Mouse (Mus musculus) kidney, adult 8-10 months (tissue): ENCODE measurements around the gene Ap1g1.

Experiments used
- DNase-seq, 2 experiments: peaks; one replicate each; pipeline ENCODE4 v3.0.0; 2022

Ap1g1 gene

DNA sequence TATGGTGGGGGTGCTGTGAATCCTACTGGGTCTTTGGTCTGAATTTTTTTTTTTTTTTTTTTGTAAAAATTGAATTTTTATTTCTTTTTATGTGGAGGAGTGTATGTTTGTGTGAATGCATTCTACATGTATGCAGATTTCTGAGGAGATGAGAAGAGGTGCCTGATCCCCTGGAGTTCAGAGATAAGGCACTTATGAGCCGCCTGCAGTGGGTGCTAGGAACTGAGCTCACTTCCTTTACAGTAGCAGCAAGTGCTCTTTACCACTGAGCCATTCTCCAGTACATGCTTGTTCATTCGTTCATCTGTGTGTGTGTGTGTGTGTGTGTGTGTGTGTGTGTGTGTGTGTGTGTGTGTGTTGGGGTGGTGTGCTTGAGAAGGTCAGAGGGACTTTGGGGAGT lies 12.6 kb downstream of the Ap1g1 start:
- DNase-seq: no peak

GRCm38 (mm10) chr8:109795166-109795565 lies 16.8 kb downstream of the Ap1g1 start:
- no peak for DNase-seq

DNA sequence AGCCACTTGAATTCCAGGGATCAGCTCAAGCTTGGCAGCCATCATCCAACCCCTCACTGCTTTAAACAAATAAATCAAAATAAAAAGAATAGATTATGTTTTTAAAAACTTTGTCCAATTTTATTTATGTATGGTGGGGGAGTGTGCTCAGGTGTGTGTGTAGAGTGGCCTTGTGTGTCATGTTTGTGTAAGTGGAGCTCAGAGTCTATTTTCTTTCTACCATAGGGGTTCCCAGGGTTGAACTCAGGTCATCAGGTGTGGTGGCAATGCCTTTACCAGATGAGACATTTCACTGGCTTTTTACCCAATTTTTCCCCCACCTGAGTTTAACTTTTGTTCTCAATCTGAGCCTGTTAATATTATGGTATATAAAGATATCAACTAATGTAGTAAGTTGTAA lies 20.4 kb downstream of the Ap1g1 start:
- DNase-seq: no peak

GRCm38 (mm10) chr8:109799245-109799644 lies 20.9 kb downstream of the Ap1g1 start:
- DNase-seq: no peak

DNA sequence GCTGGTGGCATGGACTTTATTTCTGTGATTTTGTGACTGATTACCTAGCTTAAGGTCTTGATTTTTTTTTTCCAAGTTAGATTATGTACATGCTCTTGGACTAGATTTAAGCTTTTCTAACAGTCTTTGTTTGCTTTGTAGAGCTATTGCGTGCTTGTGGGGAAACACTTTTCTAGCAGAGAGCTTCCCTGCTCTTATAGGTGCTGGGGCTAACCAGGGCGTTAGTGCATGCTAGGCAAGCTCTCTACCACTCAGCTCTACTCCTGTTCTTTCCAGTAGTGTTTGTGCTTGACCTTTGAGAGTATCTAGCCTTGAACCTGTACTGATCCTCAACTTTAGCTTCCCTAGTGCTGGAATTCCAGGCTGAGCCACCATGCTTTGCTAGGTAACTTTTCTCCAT lies 22.0 kb downstream of the Ap1g1 start:
- no peak for DNase-seq

DNA sequence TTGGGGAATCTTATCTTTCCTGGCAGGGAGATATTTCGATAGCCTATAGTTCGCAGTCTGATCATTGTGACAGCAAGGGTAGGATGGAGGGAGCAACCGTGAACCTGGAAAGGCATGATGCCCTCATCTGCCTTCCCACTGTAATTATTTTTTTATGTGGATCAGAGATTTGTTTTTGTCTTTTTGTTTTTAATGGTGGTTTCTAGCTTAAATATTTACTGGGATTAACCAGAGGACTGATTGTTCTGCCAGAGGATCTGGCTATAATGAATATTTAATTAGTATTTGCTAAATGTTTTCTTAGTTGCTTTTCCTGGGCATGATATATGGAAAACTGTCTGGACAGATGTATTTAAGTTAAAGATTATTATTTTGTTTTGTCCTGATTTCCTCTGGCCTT lies 24.9 kb downstream of the Ap1g1 start:
- peak in 1 of 2 experiments; percentile 48 for DNase-seq

DNA sequence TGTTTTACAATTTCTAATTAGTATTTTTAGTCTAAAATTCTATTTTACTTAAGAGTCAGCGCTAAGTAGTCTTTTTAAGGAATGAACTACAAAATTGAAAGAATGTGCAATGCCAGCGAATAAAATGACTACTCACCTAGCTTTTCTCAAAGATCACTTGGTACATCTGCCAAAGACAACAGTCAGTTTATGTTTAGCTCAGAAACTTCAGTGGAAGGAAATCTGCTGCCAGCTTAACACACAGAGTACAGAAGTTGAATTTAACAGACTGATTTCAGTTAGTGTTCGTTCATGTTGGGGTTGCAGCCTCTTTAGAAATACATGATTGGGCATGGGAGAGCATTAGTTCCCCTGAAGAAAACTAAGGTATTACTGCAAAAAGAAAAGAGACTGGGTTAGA lies 25.4 kb downstream of the Ap1g1 start:
- peak in 1 of 2 experiments; percentile 78 for DNase-seq

DNA sequence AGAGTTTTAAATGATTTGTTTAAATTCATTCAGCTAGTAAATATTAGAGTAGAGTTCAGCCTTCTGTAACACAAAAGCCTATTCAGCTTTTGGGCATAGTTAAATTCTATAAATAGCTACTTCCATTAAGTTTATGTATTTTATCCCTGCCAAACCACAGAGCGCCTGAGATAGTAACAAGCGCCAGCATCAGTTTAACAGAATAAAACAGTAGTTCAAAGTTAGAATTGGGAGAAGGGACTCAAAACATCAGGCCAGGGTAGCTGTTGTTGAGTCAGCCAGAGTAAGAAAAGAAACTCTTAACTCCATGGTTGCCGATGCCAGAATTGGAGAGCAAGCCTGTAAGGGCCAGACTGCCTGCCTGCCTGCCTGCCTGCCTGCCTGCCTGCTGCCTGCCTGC lies 28.2 kb downstream of the Ap1g1 start:
- no peak for DNase-seq

DNA sequence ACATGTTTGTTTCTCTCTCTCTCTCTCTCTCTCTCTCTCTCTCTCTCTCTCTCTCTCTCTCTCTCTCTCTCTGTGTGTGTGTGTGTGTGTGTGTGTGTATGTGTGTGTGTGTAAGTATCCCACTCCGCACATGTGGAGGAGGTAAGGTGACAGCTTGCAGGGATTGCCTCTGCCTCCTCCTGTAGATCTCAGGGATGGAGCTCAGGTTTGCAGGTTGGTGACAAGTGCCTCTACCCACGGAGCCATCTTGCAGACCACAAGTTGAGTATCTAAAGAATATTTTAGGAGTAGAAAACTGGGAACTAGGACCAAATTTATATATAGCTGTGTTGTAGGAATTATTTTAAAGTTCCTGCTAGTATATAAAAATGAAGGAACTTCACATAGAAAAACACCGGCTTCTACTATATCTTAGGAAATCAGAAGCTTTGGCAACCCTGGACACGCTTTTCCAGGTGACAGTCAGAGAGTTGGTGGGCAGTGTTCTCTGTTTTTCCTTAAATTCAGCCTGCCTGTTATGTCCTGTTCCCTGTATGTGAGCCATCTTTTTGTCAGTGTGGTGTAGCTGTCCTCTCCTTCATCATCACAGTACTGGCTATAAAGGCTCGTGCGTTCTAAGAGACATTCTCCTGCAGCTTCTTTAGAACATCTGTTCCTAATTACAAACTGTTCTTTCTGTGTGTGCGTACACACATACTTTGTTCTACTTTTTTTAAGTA lies 29.2 kb downstream of the Ap1g1 start:
- DNase-seq: no peak

GRCm38 (mm10) chr8:109808120-109808447 lies 29.7 kb downstream of the Ap1g1 start:
- no peak for DNase-seq

GRCm38 (mm10) chr8:109810434-109810833 lies 32.1 kb downstream of the Ap1g1 start:
- no peak for DNase-seq

GRCm38 (mm10) chr8:109815268-109815667 lies 36.9 kb downstream of the Ap1g1 start:
- DNase-seq: no peak

DNA sequence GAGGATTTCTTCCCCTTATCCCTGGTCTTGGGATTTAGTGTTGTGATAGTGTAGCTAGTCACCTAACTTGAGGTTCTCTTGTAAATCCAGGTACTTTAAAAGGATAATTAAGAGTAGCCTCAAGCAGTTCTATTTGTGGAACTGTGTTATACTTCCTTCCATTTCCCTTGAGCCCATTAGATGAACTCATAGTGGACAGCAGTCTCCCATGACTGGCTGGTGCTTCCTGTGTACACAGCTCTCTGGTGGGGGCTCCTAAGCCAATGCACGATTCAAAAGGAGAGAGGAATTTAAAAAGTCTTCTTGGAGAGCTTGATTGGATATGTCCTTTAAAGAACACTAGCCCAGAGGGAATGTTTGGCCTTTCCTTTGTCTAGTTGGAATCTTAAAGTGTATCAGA lies 39.6 kb downstream of the Ap1g1 start:
- DNase-seq: no peak

DNA sequence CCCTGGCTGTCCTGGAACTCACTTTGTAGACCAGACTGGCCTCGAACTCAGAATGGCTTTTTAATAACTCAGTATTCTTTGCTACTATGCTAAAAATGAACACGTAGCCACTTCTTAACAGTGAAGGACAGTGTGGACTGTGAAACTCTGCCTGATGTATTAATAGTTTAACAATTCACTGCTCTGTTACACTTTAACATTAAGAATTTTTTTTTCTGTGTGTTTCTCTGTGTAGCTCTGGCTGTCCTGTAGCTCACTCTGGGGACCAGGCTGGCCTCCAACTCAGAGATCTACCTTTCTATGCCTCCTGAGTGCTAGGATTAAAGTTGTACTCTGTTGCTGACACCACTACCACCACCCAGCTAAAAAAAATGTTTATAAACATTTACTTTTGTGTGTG lies 45.2 kb downstream of the Ap1g1 start:
- DNase-seq: peak; percentile 55 to 74

DNA sequence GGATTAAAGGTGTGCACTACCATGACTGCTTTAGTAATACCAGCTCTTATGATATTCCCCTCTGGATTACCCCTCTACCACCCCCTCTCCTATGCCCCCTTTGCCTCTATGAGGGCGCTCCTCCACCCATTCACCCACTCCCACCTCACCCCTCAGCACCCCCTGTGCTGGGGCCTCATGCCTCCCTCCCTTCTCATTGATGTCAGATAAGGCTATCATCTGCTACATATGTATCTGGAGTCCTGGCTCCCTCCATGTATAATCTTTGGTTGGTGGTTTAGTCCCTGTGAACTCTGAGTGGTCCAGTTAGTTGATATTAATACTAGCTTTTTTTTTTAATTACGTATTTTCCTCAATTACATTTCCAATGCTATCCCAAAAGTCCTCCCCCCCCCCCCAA lies 61.5 kb downstream of the Ap1g1 start:
- no peak for DNase-seq

GRCm38 (mm10) chr8:109842468-109842867 lies 64.1 kb downstream of the Ap1g1 start:
- no peak for DNase-seq

DNA sequence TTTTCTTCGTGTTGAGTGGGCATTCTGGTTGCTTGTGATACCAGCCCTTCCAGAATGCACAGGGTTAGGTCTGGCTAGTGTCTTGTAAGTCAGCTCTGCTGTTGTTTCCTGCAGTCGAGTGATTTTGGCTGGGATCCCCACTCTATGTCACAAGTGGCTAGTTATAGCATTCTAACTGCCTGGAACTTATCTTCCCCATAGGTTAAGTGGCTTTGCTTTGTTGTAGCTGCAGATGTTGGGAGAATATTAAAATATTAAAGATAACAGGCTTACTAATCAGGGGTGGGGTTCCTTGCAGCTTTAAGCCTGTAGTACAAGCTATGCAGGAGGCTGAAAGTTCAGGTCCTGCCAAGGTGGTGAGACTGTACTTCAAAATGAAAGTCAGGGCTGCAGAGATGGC lies 69.5 kb downstream of the Ap1g1 start:
- DNase-seq: no peak

GRCm38 (mm10) chr8:109848981-109849380 lies 70.6 kb downstream of the Ap1g1 start:
- DNase-seq: no peak

DNA sequence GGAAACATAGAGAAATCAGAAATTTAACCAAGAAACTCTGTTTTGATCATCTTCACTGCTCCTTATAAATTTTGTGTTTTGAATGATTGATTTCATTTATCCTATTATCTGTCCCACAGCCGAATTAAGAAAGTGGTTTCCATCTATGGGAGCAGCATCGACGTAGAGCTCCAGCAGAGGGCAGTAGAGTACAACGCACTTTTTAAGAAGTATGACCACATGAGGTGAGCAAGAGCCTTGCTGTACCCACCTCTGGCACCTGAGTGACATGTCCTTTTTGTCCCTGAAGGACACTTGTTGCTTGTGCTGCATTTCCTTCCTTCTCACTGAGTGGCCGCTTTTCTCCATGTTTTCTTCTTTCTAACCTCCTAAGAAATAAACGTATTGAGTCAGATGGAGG lies 75.1 kb downstream of the Ap1g1 start:
- peak; percentile 65 to 81 for DNase-seq

- no peak for DNase-seq
Measured at GRCm38 (mm10) chr8:109854522-109854921, 76.2 kb downstream of the Ap1g1 start.

DNA sequence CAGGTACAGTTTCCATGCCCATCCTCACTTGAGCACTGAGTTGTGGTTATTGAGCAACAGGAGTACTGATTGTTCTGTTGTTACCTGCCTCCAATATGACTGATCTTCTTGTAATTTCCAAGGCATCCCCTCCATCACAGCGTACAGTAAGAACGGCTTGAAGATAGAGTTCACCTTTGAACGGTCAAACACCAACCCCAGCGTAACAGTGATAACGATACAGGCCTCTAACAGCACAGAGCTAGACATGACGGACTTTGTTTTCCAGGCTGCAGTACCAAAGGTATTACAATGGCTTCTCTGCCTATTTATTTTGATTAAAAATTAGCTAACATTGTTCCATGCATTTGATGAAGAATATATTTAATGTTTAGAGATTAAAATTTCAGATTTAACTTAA lies 77.1 kb downstream of the Ap1g1 start:
- DNase-seq: no peak

GRCm38 (mm10) chr8:109863398-109863797 lies 85.0 kb downstream of the Ap1g1 start:
- peak; percentile 52 to 55 for DNase-seq

DNA sequence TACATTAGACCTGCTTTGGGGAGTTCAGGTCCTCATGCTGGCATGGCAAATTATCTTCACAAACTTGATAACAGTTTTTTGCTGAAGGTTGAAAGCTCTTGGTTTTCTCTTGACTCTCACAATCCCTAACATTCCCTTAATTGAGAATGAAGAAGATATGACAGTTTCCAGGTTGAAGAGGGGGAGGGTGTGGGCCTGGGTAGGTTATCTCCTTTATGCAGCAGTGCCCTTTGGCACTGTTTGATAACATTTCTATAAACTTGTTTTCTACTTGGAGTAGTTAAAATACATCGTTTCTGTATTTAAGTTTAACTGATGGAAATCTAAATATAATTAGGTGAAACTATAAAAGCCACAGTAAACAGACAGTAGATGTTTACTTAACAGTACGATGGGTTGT lies 86.4 kb downstream of the Ap1g1 start:
- DNase-seq: no peak

DNA sequence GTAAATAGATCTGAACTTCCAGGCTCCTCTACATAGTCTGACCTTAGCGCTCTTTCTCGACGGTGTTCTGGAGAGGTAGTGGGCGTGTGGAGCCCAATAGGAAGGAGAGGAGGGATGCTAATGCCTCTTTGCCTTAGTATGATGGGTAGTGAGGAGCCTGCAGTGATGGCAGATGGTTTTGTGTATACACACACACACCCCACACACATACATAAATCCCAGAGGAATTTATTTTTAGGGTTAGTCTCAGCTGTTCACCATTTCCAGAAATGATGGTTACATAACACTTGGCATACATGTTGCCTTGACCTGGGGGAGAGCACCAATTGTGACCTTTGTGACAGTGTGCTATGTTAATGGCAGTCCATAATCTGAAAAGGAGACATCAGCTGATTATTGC lies 87.2 kb downstream of the Ap1g1 start:
- peak in 1 of 2 experiments; percentile 26 for DNase-seq

GRCm38 (mm10) chr8:109866690-109867089 lies 88.3 kb downstream of the Ap1g1 start:
- DNase-seq: no peak
